7 mouse cellular contexts compared by ENCODE assay signal in genomic region chr5:118015028-118015427, GRCm38 (mm10). TPM values are rescaled to one million over a fixed set of nuclear protein-coding genes. Genes with fewer than 3 reads are reported as not detected.
DNase-seq lines count a peak whose midpoint lies in the region; ATAC-seq and TF ChIP-seq lines count a peak whose summit lies in the region.

No protein-coding gene starts in this region.

- no peaks in the 10 kb centered on the region for H3K9me3 ChIP-seq in kidney, embryonic 15.5 days (replicated peaks)

- H3K27ac ChIP-seq in gastrocnemius, adult 2 months, result no peak overlapping the region
- 0 out of 2 replicates have a peak overlapping the region, but pooled peaks have one; percentile 6 for H3K27ac ChIP-seq in kidney, embryonic 15.5 days

- no peak overlapping the region for H3K9ac ChIP-seq in kidney, embryonic 15.5 days

- H3K4me3 ChIP-seq in gastrocnemius, adult 2 months, result no peak overlapping the region
- no peak overlapping the region for H3K4me3 ChIP-seq in kidney, embryonic 15.5 days (replicated peaks)

- no peak for ATAC-seq in kidney, embryonic 15.5 days (replicated peaks; ENCODE audit: low FRiP score)

- TF ChIP-seq CTCF in gastrocnemius, adult 2 months (IDR thresholded peaks at IDR 0.05), result no peak

- intact Hi-C loops in gastrocnemius, adult 2 months (cut with DNase I), result no loop called here

- H3K4me2 ChIP-seq in kidney, embryonic 15.5 days, result no peak overlapping the region

- WGBS in kidney, embryonic 15.5 days, result 21% methylated on average over 12 of the region's 12 CpGs

- H3K27me3 ChIP-seq in kidney, embryonic 15.5 days, result 0 out of 2 replicates have a peak, but pooled peaks cover 4% of the 10 kb centered on the region

- H3K36me3 ChIP-seq in kidney, embryonic 15.5 days, result peaks cover 11% of the 10 kb centered on the region; the same call in 1 of the 2 replicates

- H3K4me1 ChIP-seq in kidney, embryonic 15.5 days, result peaks cover 18% of the 10 kb centered on the region

- DNase-seq in ovary, adult 18-20 months (ENCODE audit: low spot score), result peak; percentile 75
- no peak for DNase-seq in ovary, postnatal 10 days (ENCODE audit: low spot score)
- DNase-seq in adrenal gland, postnatal 4 days (ENCODE audit: low spot score in 2 of 2), result peak; percentile 63 to 80
- DNase-seq in gastrocnemius, adult 2 months, result peak; percentile 76
- no peak for DNase-seq in spleen, postnatal 10 days (ENCODE audit: low spot score in 2 of 2)
- no peak for DNase-seq in yolk sac, embryonic 10.5 days (ENCODE audit: low spot score)

RNA-seq across cellular contexts. Expression of gene Tesc, which starts 12.5 kb away (rescaled TPM):
- total RNA-seq in adrenal gland, postnatal 4 days (2021), result 10 to 100 TPM; 53.7 to 60.8 TPM
- total RNA-seq in gastrocnemius, adult 2 months (2021), result under 1 TPM; 0.59 to 0.64 TPM
- 17.1 and 18.6 TPM in 2 replicates for polyA plus RNA-seq in kidney, embryonic 15.5 days (2015; fragmentation: Nextera tagmentation; extraction: Ambion mirVana)

RNA-seq across cellular contexts. Expression of gene Fbxo21, which starts 38.5 kb away (rescaled TPM):
- 10 to 100 TPM; 89.3 to 94.4 TPM for total RNA-seq in adrenal gland, postnatal 4 days (2021)
- 10 to 100 TPM; 11.8 to 13.3 TPM for total RNA-seq in gastrocnemius, adult 2 months (2021)
- polyA plus RNA-seq in kidney, embryonic 15.5 days (2015; fragmentation: Nextera tagmentation; extraction: Ambion mirVana), result 75.7 and 78.9 TPM in 2 replicates

Comparison
In these comparisons a context has a peak if more than half of its experiments do, and no peak if none do; other contexts are left out.
1. DNase-seq: peak in ovary, adult 18-20 months (single experiment), adrenal gland, postnatal 4 days (2 of 2) and gastrocnemius, adult 2 months (single experiment); none in ovary, postnatal 10 days (single experiment), spleen, postnatal 10 days (0 of 2) and yolk sac, embryonic 10.5 days (single experiment).
2. RNA of gene Tesc, which starts 12.5 kb away (total RNA-seq): 53.7 to 60.8 TPM in adrenal gland, postnatal 4 days; 0.59 to 0.64 TPM in gastrocnemius, adult 2 months; every median in the first group is over 10 times any median in the second.
3. RNA of gene Fbxo21, which starts 38.5 kb away (total RNA-seq): 89.3 to 94.4 TPM in adrenal gland, postnatal 4 days; 11.8 to 13.3 TPM in gastrocnemius, adult 2 months; every median in the first group is over 4 times any median in the second.